Mouse (Mus musculus) lung, adult 18-20 months (tissue): ENCODE data around the gene Tmem170b.
"Not testable (repeated sequence)": the region's sequence is repeated elsewhere in the genome, so short reads cannot be mapped to it uniquely, and the experiment has no call there.

ENCODE experiments used
- DNase-seq, 2 experiments: peaks; one replicate each; pipeline ENCODE4 v3.0.0; 2022; ENCODE audit warnings: mixed read lengths in 2 of 2

Tmem170b gene

DNA sequence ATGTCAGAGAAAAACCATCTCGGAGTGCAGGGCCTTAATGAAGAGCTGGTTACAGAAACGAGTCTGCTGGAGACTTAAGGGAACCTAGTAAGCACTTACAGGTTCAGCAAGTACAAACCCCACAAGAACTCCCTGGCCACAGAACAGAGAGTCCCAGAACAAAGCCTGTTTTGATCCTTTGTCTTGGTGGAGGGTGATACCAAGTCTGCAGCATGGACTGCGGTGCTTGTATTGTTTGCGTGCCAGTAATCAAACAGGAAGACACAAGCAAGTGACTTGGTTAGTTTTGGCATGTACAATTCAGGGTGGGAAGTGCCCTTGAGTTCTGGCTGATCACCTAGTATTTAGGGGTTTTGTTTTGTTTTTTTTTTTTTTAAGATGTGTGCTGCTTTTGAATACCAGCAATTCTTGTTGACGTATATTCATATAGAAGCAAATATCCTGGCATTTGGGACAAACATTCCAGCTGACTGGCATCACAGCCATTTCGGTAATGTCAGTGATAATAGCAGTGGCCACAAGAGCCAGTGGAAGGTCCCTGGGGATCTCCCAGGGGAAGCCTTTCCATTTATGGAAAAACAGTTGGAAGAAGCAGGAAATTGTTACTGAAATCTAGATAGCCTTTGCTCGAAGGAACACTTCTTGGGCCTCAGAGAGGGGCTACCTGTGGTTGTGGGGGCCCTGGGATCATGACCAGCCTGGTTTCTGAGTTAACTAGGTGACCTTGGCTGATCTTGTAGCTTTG is 64.9 kb downstream of the Tmem170b start:
- DNase-seq: no peak

DNA sequence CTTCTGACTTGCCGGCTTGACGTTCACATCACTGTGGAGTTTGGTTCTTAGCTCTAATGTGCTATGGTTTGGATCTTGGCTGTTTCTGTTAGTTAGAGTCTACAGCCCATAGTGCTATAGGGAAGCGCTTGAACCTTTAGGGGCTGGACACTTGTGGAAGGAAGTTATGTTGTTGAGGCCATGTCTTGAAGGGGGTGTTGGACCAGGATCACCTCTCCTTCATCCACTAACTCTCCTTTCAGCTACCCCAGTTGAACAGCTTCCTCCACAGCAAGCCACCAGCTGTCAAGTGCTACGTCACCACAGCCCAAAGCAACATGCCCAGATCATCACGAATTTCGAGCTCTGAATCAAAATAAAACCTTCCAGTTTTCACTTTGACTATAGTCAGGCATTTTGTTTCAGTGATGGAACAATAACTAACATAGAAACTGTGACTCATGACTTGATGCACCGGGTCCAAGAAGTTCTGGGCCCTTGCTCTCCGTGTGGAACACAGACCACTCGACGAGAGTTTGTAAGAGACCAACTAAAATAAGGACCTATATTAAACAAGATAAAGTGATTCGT is 65.5 kb downstream of the Tmem170b start:
- no peak for DNase-seq

DNA sequence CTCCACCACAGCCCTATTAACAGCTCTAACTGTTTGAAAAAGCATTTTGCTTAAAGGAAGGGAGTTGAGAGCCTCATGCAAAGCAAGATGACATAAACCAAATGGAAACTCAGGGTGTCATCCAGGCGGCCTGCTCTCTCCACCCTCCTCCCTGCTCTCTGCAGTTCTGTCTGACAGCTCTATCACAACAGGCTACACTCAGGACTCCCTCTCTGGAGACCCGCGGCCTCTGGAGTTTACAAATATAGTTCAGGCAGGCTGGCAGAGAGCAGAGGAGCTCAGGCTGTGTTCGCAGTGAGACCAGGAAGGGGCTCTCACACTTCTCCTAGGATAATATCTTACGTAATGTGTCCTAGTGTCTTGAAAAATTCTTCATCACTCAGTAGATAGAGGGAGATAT is 67.2 kb downstream of the Tmem170b start:
- DNase-seq: not testable (repeated sequence)

DNA sequence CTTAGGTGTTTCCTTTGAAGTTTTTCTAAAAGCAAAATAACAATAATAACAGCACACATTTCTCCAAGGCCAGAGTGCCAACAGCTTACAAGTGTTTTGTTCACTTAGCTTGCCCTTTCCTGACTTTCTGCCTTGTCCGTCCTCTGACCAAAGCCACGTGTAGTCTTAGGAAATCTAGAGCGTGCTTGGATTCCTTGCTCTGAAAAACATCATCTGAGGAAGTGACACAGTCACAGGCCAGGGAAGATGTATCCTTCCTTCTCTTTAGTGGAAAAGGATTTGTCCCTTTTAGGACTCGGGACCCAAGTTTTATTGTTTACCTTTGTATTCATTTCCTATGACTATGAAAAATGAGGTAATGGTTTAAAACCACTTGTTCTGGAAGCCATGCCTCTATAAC is 67.8 kb downstream of the Tmem170b start:
- DNase-seq: peak in 1 of 2 experiments; percentile 7

DNA sequence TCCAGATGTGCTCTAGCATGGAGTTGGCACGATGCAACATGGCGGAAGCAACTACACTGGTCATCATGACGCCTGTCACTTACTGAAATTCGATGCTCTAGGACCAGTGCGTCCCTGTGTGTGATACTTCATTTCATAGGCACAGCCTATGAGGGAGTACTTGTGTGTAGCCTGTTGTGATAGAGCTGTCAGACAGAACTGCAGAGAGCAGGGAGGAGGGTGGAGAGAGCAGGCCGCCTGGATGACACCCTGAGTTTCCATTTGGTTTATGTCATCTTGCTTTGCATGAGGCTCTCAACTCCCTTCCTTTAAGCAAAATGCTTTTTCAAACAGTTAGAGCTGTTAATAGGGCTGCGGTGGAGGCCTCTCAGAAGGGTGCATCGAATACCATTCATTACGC is 68.9 kb downstream of the Tmem170b start:
- not testable (repeated sequence) for DNase-seq

DNA sequence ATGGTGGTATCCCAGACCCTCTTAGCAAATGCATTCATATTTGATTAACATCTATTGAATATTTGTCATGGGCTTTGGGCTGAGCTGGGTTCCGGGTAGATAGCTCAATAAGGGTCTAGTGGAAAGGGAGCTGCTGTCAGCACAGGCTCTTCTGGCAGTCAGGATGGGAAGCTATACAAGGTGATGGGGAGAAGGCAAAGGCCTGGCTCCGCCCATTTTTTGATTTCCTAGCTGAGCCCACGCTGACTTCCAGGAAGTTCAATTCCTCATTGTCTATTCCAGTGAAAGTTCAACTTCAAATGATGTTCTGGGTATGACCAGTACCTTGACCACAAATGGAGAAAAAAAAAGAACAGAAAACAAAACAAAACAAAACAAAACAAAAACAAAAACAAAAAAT is 69.8 kb downstream of the Tmem170b start:
- no peak for DNase-seq

DNA sequence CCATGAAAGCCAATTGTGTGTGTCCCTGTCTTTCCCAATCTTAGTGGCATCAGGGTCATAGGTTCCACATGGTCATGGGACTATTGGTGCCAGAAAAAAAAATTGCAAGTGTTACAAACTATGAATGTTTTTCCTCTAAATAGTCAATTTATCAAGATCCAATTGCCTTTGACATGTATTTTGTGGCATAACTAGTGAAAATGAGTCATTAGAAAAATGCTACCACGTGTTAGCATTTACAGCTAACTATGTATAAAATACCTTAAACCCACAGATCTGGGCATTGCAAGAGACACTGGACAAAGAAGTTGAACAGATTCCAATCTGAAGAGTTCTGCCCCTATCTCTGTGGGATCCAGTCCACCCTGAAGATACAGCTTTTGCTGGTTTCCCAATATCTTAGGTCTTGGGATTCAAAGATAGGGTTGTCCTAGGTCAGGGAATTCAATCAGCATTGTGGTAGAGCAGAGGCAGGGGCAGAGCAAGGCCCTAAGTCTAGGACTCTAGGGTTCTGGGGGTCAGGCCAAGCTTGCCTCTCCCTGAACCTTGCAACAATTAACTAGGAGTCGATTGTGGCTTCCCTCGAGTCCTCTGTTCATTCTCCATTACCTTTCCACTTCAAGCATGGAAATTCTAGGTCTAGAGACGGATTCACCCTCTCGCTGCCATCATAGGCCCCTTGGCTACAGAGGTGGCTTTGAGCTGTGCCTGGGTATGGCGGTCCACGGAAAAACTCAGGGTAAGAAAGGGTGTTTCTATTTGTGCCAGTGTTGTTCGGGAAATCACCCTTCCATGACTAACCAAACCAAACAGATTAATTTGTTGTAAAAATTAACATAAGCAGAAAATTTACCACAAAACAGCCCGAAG is 70.5 kb downstream of the Tmem170b start:
- DNase-seq: no peak

DNA sequence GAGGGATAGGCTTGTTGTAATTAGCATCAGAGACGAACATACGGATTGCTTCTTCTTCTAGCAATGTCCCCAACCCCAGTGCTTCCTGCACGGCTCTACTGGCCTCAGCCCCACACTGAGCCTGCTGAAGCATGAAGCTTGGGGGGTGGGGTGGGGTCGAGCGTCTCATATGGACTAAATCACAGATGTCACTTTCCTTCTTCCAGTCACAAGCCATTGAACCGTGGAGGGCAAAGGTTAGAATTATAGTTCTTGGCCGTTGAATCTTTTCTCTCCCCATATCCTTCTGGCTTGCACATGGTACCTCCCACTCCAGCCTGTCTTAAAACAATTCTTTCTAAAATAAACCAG is 71.1 kb downstream of the Tmem170b start:
- DNase-seq: no peak

DNA sequence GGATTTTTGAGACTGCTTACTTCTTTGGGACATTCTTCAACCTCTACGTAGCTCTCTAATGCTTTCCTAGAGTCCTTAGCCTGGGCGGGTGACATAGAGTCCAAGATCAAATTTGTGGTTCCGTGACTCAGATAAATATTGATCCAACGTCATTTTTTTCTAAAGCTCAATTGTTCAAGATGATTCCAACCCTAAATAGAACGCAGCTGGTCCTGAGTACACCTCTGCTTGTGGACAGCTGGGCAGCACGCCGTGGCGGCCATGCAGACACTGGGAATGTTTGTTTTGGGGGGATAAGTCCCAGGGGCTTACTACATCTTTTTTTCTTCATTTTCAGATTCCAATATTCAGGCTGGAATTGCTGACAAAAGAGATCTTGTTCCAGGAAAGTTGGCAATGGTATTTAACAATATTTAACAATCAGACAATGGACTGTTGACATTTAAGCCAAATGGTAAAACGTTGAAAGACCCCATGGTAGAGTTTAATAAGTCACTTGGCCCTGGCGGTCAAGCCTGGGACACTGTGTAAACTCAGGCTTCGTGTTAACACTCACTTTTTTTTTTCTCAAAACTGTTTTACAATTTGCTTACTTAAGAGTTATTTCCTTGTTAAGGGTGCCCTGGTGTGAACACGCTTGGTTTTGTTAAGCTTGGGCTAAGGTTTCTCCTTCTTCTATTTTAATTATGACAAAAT is 75.3 kb downstream of the Tmem170b start:
- DNase-seq: no peak

DNA sequence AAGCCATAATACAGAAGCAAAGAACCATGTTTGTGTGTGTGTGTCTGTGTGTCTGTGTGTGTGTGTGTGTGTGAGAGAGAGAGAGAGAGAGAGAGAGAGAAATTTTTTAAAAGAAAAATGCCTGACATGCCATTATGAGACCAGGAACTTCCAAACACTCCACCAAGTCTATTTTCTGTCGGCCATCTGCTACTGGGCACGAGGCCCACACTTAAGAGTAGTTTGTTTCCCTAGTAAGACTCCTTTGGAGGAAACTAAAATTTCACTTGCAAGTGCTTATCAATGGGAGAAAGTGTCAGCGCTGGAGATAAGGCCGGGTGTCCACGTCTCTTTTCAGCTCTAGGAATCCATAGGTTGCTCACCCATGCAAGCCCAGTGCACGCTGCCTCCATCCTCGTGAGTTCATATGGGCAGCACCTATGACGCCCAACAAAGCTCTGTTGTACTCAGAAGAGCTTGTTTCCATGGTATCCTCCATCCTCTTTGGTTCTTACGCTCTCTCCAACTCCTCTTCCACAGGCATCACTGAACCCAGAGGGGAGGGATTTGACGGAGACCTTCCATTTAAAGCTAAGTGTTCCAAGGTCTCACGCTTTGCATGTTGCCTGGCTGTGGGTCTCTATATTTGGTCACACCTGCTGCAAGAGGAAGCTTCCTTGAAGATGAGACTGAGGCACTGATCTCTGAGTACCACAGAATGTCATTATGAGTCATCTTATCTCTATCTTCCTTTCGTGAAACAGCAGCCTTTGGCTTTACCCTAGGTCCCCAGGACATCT is 76.8 kb downstream of the Tmem170b start:
- DNase-seq: no peak

DNA sequence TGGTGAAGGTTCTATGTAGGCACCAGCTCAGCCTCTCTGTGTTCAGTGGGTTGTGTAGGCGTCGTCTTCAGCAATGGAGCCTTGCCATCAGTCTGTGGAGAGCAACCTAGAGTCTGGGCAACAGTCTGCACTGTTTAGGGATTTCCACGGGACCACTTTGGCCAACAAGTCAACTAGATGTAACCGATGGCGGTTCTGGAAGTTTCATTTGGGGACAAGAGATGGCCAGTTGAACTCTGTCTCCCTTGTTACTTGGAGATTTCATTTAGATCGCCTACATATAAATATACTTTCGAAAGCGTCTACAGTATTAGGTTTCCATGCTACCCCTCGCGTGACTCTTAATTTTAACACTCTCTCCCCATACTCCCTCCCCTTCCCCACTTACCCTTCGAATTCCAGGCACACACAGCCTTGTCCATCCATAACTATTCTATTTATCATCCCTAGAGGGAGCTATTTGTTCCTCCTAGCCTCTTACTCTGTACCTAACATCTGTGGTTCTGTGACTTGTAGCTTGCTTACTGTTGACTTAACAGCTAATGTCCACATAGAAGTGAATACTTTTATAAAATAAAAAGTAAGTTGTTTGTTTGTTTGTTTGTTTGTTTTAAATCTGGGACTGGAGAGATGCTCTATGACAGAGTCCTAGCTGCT is 77.8 kb downstream of the Tmem170b start:
- DNase-seq: no peak

DNA sequence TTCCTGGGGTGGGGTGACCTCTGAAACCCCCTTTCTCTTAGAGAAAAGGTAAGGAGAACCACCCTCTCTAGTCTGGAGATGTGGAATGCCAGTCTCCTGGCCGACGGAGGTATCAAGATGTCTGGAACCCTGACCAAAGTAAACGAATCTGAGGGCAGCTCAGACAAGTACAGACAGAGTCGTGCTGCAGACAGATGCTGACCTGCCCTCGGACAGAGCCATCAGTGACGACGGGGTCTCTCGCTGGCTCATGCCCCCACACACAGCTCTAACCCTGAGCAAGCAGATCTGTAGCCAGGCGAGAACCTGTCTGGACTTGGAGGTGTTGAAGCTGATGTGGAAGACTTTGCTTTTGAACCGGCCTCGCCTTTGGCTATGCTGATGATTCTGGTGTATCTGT is 79.8 kb downstream of the Tmem170b start:
- no peak for DNase-seq

DNA sequence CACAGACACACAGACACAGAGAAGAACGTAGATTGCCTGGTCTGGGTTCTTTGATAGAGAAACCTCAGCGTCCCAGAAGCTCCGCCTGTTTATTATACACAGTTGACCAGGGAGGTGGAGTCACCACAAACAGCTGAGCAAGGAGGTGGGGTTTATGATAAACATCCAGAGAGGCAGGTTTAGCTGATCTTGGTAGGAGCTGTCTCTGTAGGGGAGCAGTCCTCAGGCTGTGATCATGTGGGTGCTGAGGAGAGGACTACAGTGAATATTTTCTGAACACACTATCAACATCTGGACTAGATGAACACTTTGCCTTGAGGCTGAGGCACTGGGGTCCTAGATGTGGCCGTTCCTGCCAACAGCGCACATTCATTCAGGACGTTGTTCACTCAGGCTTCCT is 83.3 kb downstream of the Tmem170b start:
- no peak for DNase-seq

DNA sequence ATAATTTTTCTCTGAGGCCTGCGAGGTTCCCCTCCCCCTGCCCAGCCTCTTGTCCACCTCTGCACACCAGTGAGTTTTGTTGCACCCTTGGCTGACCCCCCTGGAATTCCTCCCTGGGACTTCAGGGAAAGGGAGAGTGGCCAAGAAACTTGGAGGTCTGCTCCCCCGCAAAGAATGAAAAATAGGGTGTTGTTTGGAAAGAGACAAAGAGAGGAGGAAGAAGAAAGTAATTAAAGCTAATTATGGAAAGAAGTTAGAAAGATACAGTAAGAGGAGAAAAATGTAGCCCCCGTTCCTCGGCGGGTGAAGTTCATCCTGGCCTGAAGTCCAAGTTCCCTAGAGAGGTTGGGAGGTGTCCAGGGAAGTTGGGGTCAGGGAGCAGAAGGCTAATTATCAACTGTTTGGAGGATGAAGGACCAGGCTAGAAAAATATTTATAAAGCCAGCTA is 83.9 kb downstream of the Tmem170b start:
- DNase-seq: peak in 1 of 2 experiments; percentile 14
